ENCODE assay signal across 23 mouse cellular contexts in genomic region chr7:98665166-98665565, GRCm38 (mm10). TPM values are rescaled to one million over a fixed set of nuclear protein-coding genes. Genes with fewer than 3 reads are reported as not detected.
A peak's percentile ranks its signal among the peaks of the same experiment; 100 is the strongest.
DNase-seq lines count a peak whose midpoint lies in the region; ATAC-seq and TF ChIP-seq lines count a peak whose summit lies in the region.
"Had no signal": no experiment of that assay in that cellular context is flagged by ENCODE, and none has a peak within 500 bp of the region (broad histone marks: within the 10 kb centered on the region; RNA-seq: fewer than 3 reads in every experiment).

No protein-coding gene starts in this region.

- no peak overlapping the region for H3K9ac ChIP-seq in kidney, postnatal 0 days (ENCODE audit: low read depth, low read length)
- H3K9ac ChIP-seq: hindbrain, embryonic 13.5 days; limb, embryonic 15.5 days; liver, embryonic 15.5 days; midbrain, embryonic 12.5 days; neural tube, embryonic 12.5 days had no signal

- no peak overlapping the region for H3K4me2 ChIP-seq in kidney, postnatal 0 days (ENCODE audit: low read length)
- H3K4me2 ChIP-seq: heart, embryonic 11.5 days; hindbrain, embryonic 13.5 days; limb, embryonic 15.5 days; liver, embryonic 15.5 days; midbrain, embryonic 12.5 days; neural tube, embryonic 12.5 days had no signal

- 51% methylated on average over 5 of the region's 5 CpGs for WGBS in kidney, postnatal 0 days

- no peak overlapping the region for H3K27ac ChIP-seq in kidney, postnatal 0 days
- H3K27ac ChIP-seq: hindbrain, embryonic 13.5 days; limb, embryonic 15.5 days; liver, embryonic 15.5 days; midbrain, embryonic 12.5 days; neural tube, embryonic 12.5 days had no signal

- no peaks in the 10 kb centered on the region for H3K9me3 ChIP-seq in kidney, postnatal 0 days (replicated peaks; ENCODE audit: low read length)
- H3K9me3 ChIP-seq: hindbrain, embryonic 13.5 days; limb, embryonic 15.5 days; liver, embryonic 15.5 days; midbrain, embryonic 12.5 days; neural tube, embryonic 12.5 days had no signal

- H3K4me1 ChIP-seq in kidney, postnatal 0 days (replicated peaks; ENCODE audit: insufficient read depth, low read length): no peaks in the 10 kb centered on the region
- H3K4me1 ChIP-seq: hindbrain, embryonic 13.5 days; liver, embryonic 15.5 days; midbrain, embryonic 12.5 days; neural tube, embryonic 12.5 days had no signal

- peak; percentile 44 for DNase-seq in kidney, postnatal 0 days (ENCODE audit: low spot score)
- no peak for DNase-seq in kidney, postnatal 25 days
- DNase-seq in retina, postnatal 1 day: peak; percentile 47
- DNase-seq in retina, embryonic 14.5 days (ENCODE audit: low spot score): no peak
- DNase-seq in brain, adult 2 months (ENCODE audit: low read depth, low spot score): peak; percentile 36
- DNase-seq in cerebellum, adult 9-10 months: no peak
- DNase-seq: gastrocnemius, postnatal 14 days; heart, postnatal 14 days; kidney, adult 8-10 months; kidney, postnatal 36 days; spleen, adult 18-20 months; thymus, adult 18-20 months; thymus, postnatal 4 days had no signal

- ATAC-seq in kidney, postnatal 0 days (replicated peaks; ENCODE audit: low FRiP score, low read depth): no peak
- no peak for ATAC-seq in inflammation-experienced regulatory T-cells, adult 6 months
- ATAC-seq: activated CD4-positive, CD25-positive, alpha-beta regulatory T cell, adult 4 months; forebrain, embryonic 14.5 days had no signal

- no peaks in the 10 kb centered on the region for H3K27me3 ChIP-seq in kidney, postnatal 0 days (ENCODE audit: insufficient read depth, low read length)
- H3K27me3 ChIP-seq: hindbrain, embryonic 13.5 days; limb, embryonic 15.5 days; liver, embryonic 15.5 days; midbrain, embryonic 12.5 days; neural tube, embryonic 12.5 days had no signal

- TF ChIP-seq CTCF in kidney, postnatal 0 days (IDR thresholded peaks at IDR 0.05; ENCODE audit: low read depth): no peak

- H3K36me3 ChIP-seq in kidney, postnatal 0 days (ENCODE audit: insufficient read depth, low read length): no peaks in the 10 kb centered on the region
- H3K36me3 ChIP-seq: hindbrain, embryonic 13.5 days; limb, embryonic 15.5 days; liver, embryonic 15.5 days; midbrain, embryonic 12.5 days; neural tube, embryonic 12.5 days had no signal

- H3K4me3 ChIP-seq in kidney, postnatal 0 days (replicated peaks; ENCODE audit: low read depth, low read length): no peak overlapping the region
- H3K4me3 ChIP-seq: erythroblast, embryonic 14.5 days; hindbrain, embryonic 13.5 days; limb, embryonic 15.5 days; liver, embryonic 15.5 days; midbrain, embryonic 12.5 days; neural tube, embryonic 12.5 days had no signal

RNA-seq across cellular contexts. Expression of gene Emsy, which starts 8.6 kb away (rescaled TPM):
- 14.1 and 17.3 TPM in 2 replicates for polyA plus RNA-seq in kidney, postnatal 0 days (2015; fragmentation: Nextera tagmentation; extraction: Ambion mirVana)
- 10 to 100 TPM; 59.5 to 72.4 (median 63.1) TPM for polyA plus RNA-seq in inflammation-experienced regulatory T-cells, adult 6 months (2017; shearing (Covaris generic))

RNA-seq across cellular contexts. Expression of gene Thap12, which starts 37.7 kb away (rescaled TPM):
- polyA plus RNA-seq in kidney, postnatal 0 days (2015; fragmentation: Nextera tagmentation; extraction: Ambion mirVana): 45.5 and 47.2 TPM in 2 replicates
- 10 to 100 TPM; 13.2 to 14.9 (median 13.9) TPM for polyA plus RNA-seq in inflammation-experienced regulatory T-cells, adult 6 months (2017; shearing (Covaris generic))

Comparison
In these comparisons a context has a peak if more than half of its experiments do, and no peak if none do; other contexts are left out.
1. DNase-seq: peak in kidney, postnatal 0 days (single experiment), retina, postnatal 1 day (single experiment) and brain, adult 2 months (single experiment); none in kidney, postnatal 25 days (0 of 2), retina, embryonic 14.5 days (single experiment) and cerebellum, adult 9-10 months (single experiment).